48 mouse cellular contexts compared by ENCODE assay signal in genomic region chr1:173579079-173579478, GRCm38 (mm10). TPM values are rescaled to one million over a fixed set of nuclear protein-coding genes. Genes with fewer than 3 reads are reported as not detected.
"Had no signal": no experiment of that assay in that cellular context is flagged by ENCODE, and none has a peak within 500 bp of the region (broad histone marks: within the 10 kb centered on the region; RNA-seq: fewer than 3 reads in every experiment).

No protein-coding gene starts in this region.

- DNase-seq: heart, postnatal 10 days; heart, postnatal 14 days; heart, postnatal 36 days; heart, postnatal 4 days; kidney, adult 11 months; kidney, adult 18-20 months; kidney, adult 2 months; kidney, adult 8-10 months; kidney, adult 9 months; kidney, postnatal 10 days; kidney, postnatal 14 days; kidney, postnatal 25 days; kidney, postnatal 36 days; kidney, postnatal 4 days; layer of hippocampus, adult 9-11 months; layer of hippocampus, postnatal 36 days had no signal

- H3K36me3 ChIP-seq: heart, embryonic 12.5 days; heart, embryonic 13.5 days; heart, embryonic 15.5 days; hindbrain, embryonic 10.5 days; hindbrain, embryonic 12.5 days; hindbrain, embryonic 13.5 days; hindbrain, embryonic 15.5 days; intestine, embryonic 15.5 days; kidney, embryonic 15.5 days had no signal

- ATAC-seq: hindbrain, embryonic 16.5 days; hindbrain, postnatal 0 days; inflammation-experienced regulatory T-cells, adult 6 months; intestine, embryonic 15.5 days; intestine, embryonic 16.5 days; intestine, postnatal 0 days had no signal

- H3K4me2 ChIP-seq: heart, embryonic 12.5 days; heart, embryonic 13.5 days; heart, embryonic 15.5 days; hindbrain, embryonic 12.5 days; hindbrain, embryonic 13.5 days; hindbrain, embryonic 14.5 days; hindbrain, embryonic 15.5 days; intestine, embryonic 15.5 days; kidney, embryonic 15.5 days had no signal

- H3K4me1 ChIP-seq: heart, embryonic 12.5 days; heart, embryonic 13.5 days; heart, embryonic 15.5 days; hindbrain, embryonic 10.5 days; hindbrain, embryonic 12.5 days; hindbrain, embryonic 13.5 days; hindbrain, embryonic 15.5 days; intestine, embryonic 15.5 days; kidney, embryonic 15.5 days had no signal

- H3K9ac ChIP-seq: heart, embryonic 12.5 days; heart, embryonic 13.5 days; heart, embryonic 15.5 days; hindbrain, embryonic 12.5 days; hindbrain, embryonic 13.5 days; hindbrain, embryonic 14.5 days; hindbrain, embryonic 15.5 days; intestine, embryonic 15.5 days; kidney, embryonic 15.5 days had no signal

- H3K4me3 ChIP-seq: heart, embryonic 12.5 days; heart, embryonic 13.5 days; heart, embryonic 15.5 days; hindbrain, embryonic 10.5 days; hindbrain, embryonic 12.5 days; hindbrain, embryonic 13.5 days; hindbrain, embryonic 15.5 days; intestine, embryonic 15.5 days; kidney, embryonic 15.5 days; layer of hippocampus, adult 2 months; left cerebral cortex, adult 2 months had no signal

- H3K27me3 ChIP-seq: heart, embryonic 12.5 days; heart, embryonic 13.5 days; heart, embryonic 15.5 days; hindbrain, embryonic 12.5 days; hindbrain, embryonic 13.5 days; hindbrain, embryonic 15.5 days; intestine, embryonic 15.5 days; kidney, embryonic 15.5 days had no signal

- H3K27ac ChIP-seq: heart, embryonic 13.5 days; heart, embryonic 15.5 days; hindbrain, embryonic 10.5 days; hindbrain, embryonic 12.5 days; hindbrain, embryonic 13.5 days; hindbrain, embryonic 14.5 days; hindbrain, embryonic 15.5 days; hindbrain, postnatal 0 days; intestine, embryonic 15.5 days; kidney, embryonic 15.5 days; kidney, postnatal 0 days; layer of hippocampus, adult 2 months; left cerebral cortex, adult 2 months had no signal

RNA-seq across cellular contexts. Expression of gene Ifi213, which starts 20.0 kb away (rescaled TPM):
- total RNA-seq: heart, postnatal 4 days; hindbrain, postnatal 0 days; layer of hippocampus, adult 18-20 months; layer of hippocampus, adult 2 months; layer of hippocampus, postnatal 10 days; layer of hippocampus, postnatal 14 days; layer of hippocampus, postnatal 25 days; layer of hippocampus, postnatal 36 days; left cerebral cortex, adult 18-20 months; left cerebral cortex, adult 2 months had no signal
- polyA plus RNA-seq: hindbrain, embryonic 10.5 days; hindbrain, embryonic 11.5 days; hindbrain, embryonic 12.5 days; hindbrain, embryonic 13.5 days; hindbrain, embryonic 15.5 days; kidney, embryonic 14.5 days; kidney, embryonic 16.5 days had no signal

RNA-seq across cellular contexts. Expression of gene Ifi214, which starts 43.3 kb away (rescaled TPM):
- total RNA-seq: heart, postnatal 10 days; heart, postnatal 14 days; heart, postnatal 36 days; heart, postnatal 4 days; hematopoietic stem cell, adult 5-6 weeks; hindbrain, postnatal 0 days; layer of hippocampus, adult 18-20 months; layer of hippocampus, adult 2 months; layer of hippocampus, postnatal 10 days; layer of hippocampus, postnatal 14 days; layer of hippocampus, postnatal 25 days; layer of hippocampus, postnatal 36 days; left cerebral cortex, adult 18-20 months; left cerebral cortex, adult 2 months; left cerebral cortex, adult 8-10 months had no signal
- polyA plus RNA-seq: heart, embryonic 12.5 days; heart, embryonic 13.5 days; heart, embryonic 14.5 days; heart, embryonic 15.5 days; heart, embryonic 16.5 days; heart, postnatal 0 days; hindbrain, embryonic 10.5 days; hindbrain, embryonic 11.5 days; hindbrain, embryonic 12.5 days; hindbrain, embryonic 13.5 days; hindbrain, embryonic 14.5 days; hindbrain, embryonic 15.5 days; hindbrain, embryonic 16.5 days; hindbrain, postnatal 0 days; intestine, embryonic 14.5 days; intestine, embryonic 15.5 days; intestine, embryonic 16.5 days; intestine, postnatal 0 days; kidney, embryonic 14.5 days; kidney, embryonic 15.5 days; kidney, embryonic 16.5 days; kidney, postnatal 0 days had no signal

RNA-seq across cellular contexts. Expression of gene Ifi209, which starts 51.6 kb away (rescaled TPM):
- total RNA-seq: layer of hippocampus, adult 18-20 months; layer of hippocampus, adult 2 months; layer of hippocampus, postnatal 10 days; layer of hippocampus, postnatal 14 days; layer of hippocampus, postnatal 36 days; left cerebral cortex, adult 18-20 months; left cerebral cortex, adult 2 months had no signal
- polyA plus RNA-seq: hindbrain, embryonic 10.5 days; hindbrain, embryonic 11.5 days; hindbrain, embryonic 12.5 days; hindbrain, embryonic 13.5 days; hindbrain, postnatal 0 days had no signal
